Mouse (Mus musculus): ENCODE data around the gene Lcp1. TPM values are rescaled to one million over a fixed set of nuclear protein-coding genes. Genes with fewer than 3 reads are reported as not detected.

Lcp1 gene
- total RNA-seq, 2 experiments from 2014 or later: 22.2 to 25.4 TPM

- no peak for DNase-seq (ENCODE audit: low spot score in 2 of 2)
Measured at GRCm38 (mm10) chr14:75175781-75176180, 44.9 kb downstream of the Lcp1 start.

GRCm38 (mm10) chr14:75176425-75177045 is 45.6 kb downstream of the Lcp1 start:
- no peak for DNase-seq (ENCODE audit: low spot score in 2 of 2)

GRCm38 (mm10) chr14:75177400-75177799 is 46.5 kb downstream of the Lcp1 start:
- no peak for DNase-seq (ENCODE audit: low spot score in 2 of 2)

GRCm38 (mm10) chr14:75178384-75178793 is 47.5 kb downstream of the Lcp1 start:
- no peak for DNase-seq (ENCODE audit: low spot score in 2 of 2)

GRCm38 (mm10) chr14:75178801-75179211 is 47.9 kb downstream of the Lcp1 start:
- DNase-seq (ENCODE audit: low spot score in 2 of 2): no peak

- DNase-seq (ENCODE audit: low spot score in 2 of 2): no peak
Measured at GRCm38 (mm10) chr14:75179255-75179963, 48.5 kb downstream of the Lcp1 start.

- DNase-seq (ENCODE audit: low spot score in 2 of 2): no peak
Measured at GRCm38 (mm10) chr14:75180551-75180978, 49.7 kb downstream of the Lcp1 start.

GRCm38 (mm10) chr14:75181062-75181935 is 50.4 kb downstream of the Lcp1 start:
- DNase-seq (ENCODE audit: low spot score in 2 of 2): no peak

- no peak for DNase-seq (ENCODE audit: low spot score in 2 of 2)
Measured at GRCm38 (mm10) chr14:75182378-75182777, 51.5 kb downstream of the Lcp1 start.

GRCm38 (mm10) chr14:75182831-75183230 is 51.9 kb downstream of the Lcp1 start:
- no peak for DNase-seq (ENCODE audit: low spot score in 2 of 2)

- no peak for DNase-seq (ENCODE audit: low spot score in 2 of 2)
Measured at GRCm38 (mm10) chr14:75184069-75184790, 53.3 kb downstream of the Lcp1 start.

- DNase-seq (ENCODE audit: low spot score in 2 of 2): no peak
Measured at GRCm38 (mm10) chr14:75185796-75186594, 55.1 kb downstream of the Lcp1 start.

- DNase-seq (ENCODE audit: low spot score in 2 of 2): no peak
Measured at GRCm38 (mm10) chr14:75186858-75187415, 56.0 kb downstream of the Lcp1 start.

GRCm38 (mm10) chr14:75188521-75188920 is 57.6 kb downstream of the Lcp1 start:
- no peak for DNase-seq (ENCODE audit: low spot score in 2 of 2)

GRCm38 (mm10) chr14:75189031-75189430 is 58.1 kb downstream of the Lcp1 start:
- DNase-seq (ENCODE audit: low spot score in 2 of 2): no peak

- no peak for DNase-seq (ENCODE audit: low spot score in 2 of 2)
Measured at GRCm38 (mm10) chr14:75190683-75191082, 59.8 kb downstream of the Lcp1 start.

GRCm38 (mm10) chr14:75192427-75192826 is 61.5 kb downstream of the Lcp1 start:
- no peak for DNase-seq (ENCODE audit: low spot score in 2 of 2)

GRCm38 (mm10) chr14:75192858-75193257 is 62.0 kb downstream of the Lcp1 start:
- DNase-seq (ENCODE audit: low spot score in 2 of 2): no peak

- DNase-seq (ENCODE audit: low spot score in 2 of 2): no peak
Measured at GRCm38 (mm10) chr14:75195530-75195929, 64.6 kb downstream of the Lcp1 start.

- DNase-seq (ENCODE audit: low spot score in 2 of 2): peak in 1 of 2 experiments; percentile 45
Measured at GRCm38 (mm10) chr14:75197027-75197426, 66.1 kb downstream of the Lcp1 start.
